Mouse (Mus musculus) midbrain, embryonic 13.5 days (tissue): Measurements from ENCODE around the gene Clstn2. TPM values are rescaled to one million over a fixed set of nuclear protein-coding genes. Genes with fewer than 3 reads are reported as not detected.

Experiments
- ATAC-seq: fragments of 200-750 bp; cut with Nextera tagmentation; 2 replicates; pipeline ENCODE4 v1.8.0; 2017; ENCODE audit warnings: mild to moderate bottlenecking, moderate TSS enrichment, moderate library complexity
- H3K27ac ChIP-seq: fragments of 300-500 bp; sonication (generic); 2 replicates; pipeline ENCODE4 v1.5.1; 2015; ENCODE audit warnings: inconsistent platforms, mild to moderate bottlenecking, moderate library complexity
- H3K27me3 ChIP-seq: fragments of 300-500 bp; sonication (generic); 2 replicates; pipeline ENCODE4 v1.6.1; 2015; ENCODE audit warnings: mild to moderate bottlenecking, inconsistent platforms
- H3K36me3 ChIP-seq: fragments of 300-500 bp; sonication (generic); 2 replicates; pipeline ENCODE4 v1.6.1; 2015; ENCODE audit warnings: mild to moderate bottlenecking, inconsistent platforms
- H3K4me1 ChIP-seq: fragments of 300-500 bp; sonication (generic); replicated peaks from 2 replicates; pipeline ENCODE4 v1.6.1; 2015; ENCODE audit warnings: inconsistent platforms
- H3K4me2 ChIP-seq: fragments of 300-500 bp; sonication (generic); replicated peaks from 2 replicates; pipeline ENCODE4 v1.6.1; 2015; ENCODE audit warnings: moderate library complexity, mild to moderate bottlenecking, inconsistent platforms
- H3K4me3 ChIP-seq: fragments of 300-500 bp; sonication (generic); replicated peaks from 2 replicates; pipeline ENCODE4 v1.5.1; 2015; ENCODE audit warnings: mild to moderate bottlenecking, inconsistent platforms
- H3K9ac ChIP-seq: fragments of 300-500 bp; sonication (generic); replicated peaks from 2 replicates; pipeline ENCODE4 v1.6.1; 2015; ENCODE audit warnings: mild to moderate bottlenecking, inconsistent platforms
- H3K9me3 ChIP-seq: fragments of 300-500 bp; sonication (generic); 2 replicates; pipeline ENCODE4 v1.6.1; 2016; ENCODE audit warnings: mild to moderate bottlenecking, inconsistent platforms
- WGBS: fragments of 180-500 bp; shearing (Covaris S2); methylation state at CpG from one replicate; pipeline ENCODE4 v1.1.7; 2015; 5-methylcytosine and 5-hydroxymethylcytosine counted together
- polyA plus RNA-seq: library from polyadenylated mRNA; unstranded; fragments of >200 nt; fragmentation: Nextera tagmentation; extraction: Ambion mirVana; gene quantifications from 2 replicates; pipeline ENCODE4 v1.2.1, GENCODE M21; 2015

Gene Clstn2
- polyA plus RNA-seq, 1 experiment from 2014 or later: 5.0 TPM

DNA sequence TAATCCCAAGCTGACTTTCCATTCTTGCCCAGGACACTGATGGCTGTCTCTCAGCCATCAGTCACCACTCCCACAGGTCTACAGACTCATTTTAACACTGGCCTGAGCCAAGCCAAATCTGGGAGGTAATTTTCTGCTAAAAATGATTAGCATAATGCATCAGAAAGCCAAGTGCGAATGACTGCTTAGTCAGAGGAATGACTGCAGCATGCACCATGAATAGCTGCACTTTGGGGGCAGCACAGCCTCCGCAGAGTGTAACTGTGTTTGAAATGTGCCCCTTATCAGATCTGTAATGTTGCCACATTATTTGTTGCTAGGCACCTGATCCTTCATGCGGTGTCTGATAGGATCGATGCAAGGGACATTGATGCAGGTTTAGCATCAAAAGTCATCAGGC, 269.9 kb downstream of the Clstn2 start:
- Histone ChIP-seq H3K9ac (no peak overlapping the region), H3K36me3 (no peaks in the 10 kb centered on the region), H3K4me3 (no peak overlapping the region), H3K4me1 (peaks cover 9% of the 10 kb centered on the region; the same call in 1 of the 2 replicates), H3K27ac (no peak overlapping the region), H3K27me3 (no peaks in the 10 kb centered on the region), H3K4me2 (no peak overlapping the region), H3K9me3 (no peaks in the 10 kb centered on the region)
- ATAC-seq: no peak
- 73% methylated on average over 4 of the region's 4 CpGs for WGBS

DNA sequence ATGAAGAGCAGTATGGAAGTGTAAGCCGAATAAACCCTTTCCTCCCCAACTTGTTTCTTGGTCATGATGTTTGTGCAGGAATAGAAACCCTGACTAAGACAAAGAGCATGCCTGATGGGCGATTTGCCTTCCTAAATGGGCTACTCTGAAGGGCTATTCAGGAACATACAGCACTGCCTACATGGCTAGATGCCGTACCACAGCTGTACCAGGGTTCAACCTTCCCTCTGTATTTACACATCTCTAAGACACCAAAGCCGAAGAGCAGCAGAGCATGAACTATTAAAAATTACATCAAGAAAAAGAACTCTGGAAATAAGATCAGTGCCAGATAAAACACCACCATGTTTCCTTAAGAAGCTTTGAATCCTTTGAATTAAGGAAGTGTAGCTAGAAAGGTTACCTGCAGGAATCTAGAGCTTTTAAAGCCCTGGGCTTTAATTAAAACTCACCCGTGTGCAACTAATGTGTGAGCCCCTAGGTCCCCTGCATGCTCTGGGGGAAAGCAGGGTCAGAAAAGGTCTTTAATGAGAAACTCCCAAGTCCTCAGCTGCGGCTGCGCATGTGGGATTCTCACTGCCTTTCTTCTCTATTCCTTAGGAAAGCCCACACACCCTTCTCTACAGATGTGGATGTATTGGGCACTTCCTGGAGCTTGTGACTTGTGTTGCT, 277.2 kb downstream of the Clstn2 start:
- Histone ChIP-seq H3K4me1 (no peaks in the 10 kb centered on the region), H3K4me2 (no peak overlapping the region), H3K9me3 (no peaks in the 10 kb centered on the region), H3K27ac (no peak overlapping the region), H3K36me3 (no peaks in the 10 kb centered on the region), H3K27me3 (no peaks in the 10 kb centered on the region), H3K9ac (no peak overlapping the region), H3K4me3 (no peak overlapping the region)
- 62% methylated on average over 7 of the region's 7 CpGs for WGBS
- no peak for ATAC-seq

- no peak overlapping the region for H3K4me3 ChIP-seq
- H3K36me3 ChIP-seq: no peaks in the 10 kb centered on the region
- H3K4me1 ChIP-seq: no peaks in the 10 kb centered on the region
- H3K27me3 ChIP-seq: no peaks in the 10 kb centered on the region
- H3K9ac ChIP-seq: no peak overlapping the region
- no peaks in the 10 kb centered on the region for H3K9me3 ChIP-seq
- H3K4me2 ChIP-seq: no peak overlapping the region
- 88% methylated on average over 2 of the region's 2 CpGs for WGBS
- no peak overlapping the region for H3K27ac ChIP-seq
- ATAC-seq: no peak
These were observed 279.3 kb downstream of the Clstn2 start for GRCm38 (mm10) chr9:97753715-97754114.

GRCm38 (mm10) chr9:97746574-97746973, 286.4 kb downstream of the Clstn2 start:
- no peak for ATAC-seq
- no peak overlapping the region for H3K4me3 ChIP-seq

GRCm38 (mm10) chr9:97727715-97728486, 305.1 kb downstream of the Clstn2 start:
- no peaks in the 10 kb centered on the region for H3K36me3 ChIP-seq
- no peak overlapping the region for H3K27ac ChIP-seq
- no peak overlapping the region for H3K4me3 ChIP-seq
- H3K27me3 ChIP-seq: no peaks in the 10 kb centered on the region
- no peak for ATAC-seq
- no peaks in the 10 kb centered on the region for H3K9me3 ChIP-seq
- H3K4me1 ChIP-seq: 0 out of 2 replicates have a peak, but pooled peaks cover 11% of the 10 kb centered on the region
- no peak overlapping the region for H3K4me2 ChIP-seq
- H3K9ac ChIP-seq: no peak overlapping the region
- WGBS: 53% methylated on average over 3 of the region's 3 CpGs

More at GRCm38 (mm10) chr9:97746574-97746973, 286.4 kb downstream of the Clstn2 start:
- H3K9me3 ChIP-seq: no peaks in the 10 kb centered on the region
- no peak overlapping the region for H3K9ac ChIP-seq
- WGBS: 83% methylated on average over 2 of the region's 2 CpGs
- no peaks in the 10 kb centered on the region for H3K36me3 ChIP-seq
- H3K4me1 ChIP-seq: no peaks in the 10 kb centered on the region
- no peaks in the 10 kb centered on the region for H3K27me3 ChIP-seq
- no peak overlapping the region for H3K4me2 ChIP-seq
- no peak overlapping the region for H3K27ac ChIP-seq

- Histone ChIP-seq H3K27ac (no peak overlapping the region), H3K4me2 (no peak overlapping the region), H3K4me1 (no peaks in the 10 kb centered on the region), H3K36me3 (no peaks in the 10 kb centered on the region), H3K9me3 (no peaks in the 10 kb centered on the region), H3K27me3 (0 out of 2 replicates have a peak, but pooled peaks cover 3% of the 10 kb centered on the region), H3K4me3 (no peak overlapping the region), H3K9ac (no peak overlapping the region)
- ATAC-seq: no peak
These were observed 315.3 kb downstream of the Clstn2 start for GRCm38 (mm10) chr9:97717728-97718127.

GRCm38 (mm10) chr9:97717005-97717404, 316.0 kb downstream of the Clstn2 start:
- H3K4me2 ChIP-seq: no peak overlapping the region
- 87% methylated on average over 7 of the region's 7 CpGs for WGBS
- no peak for ATAC-seq

GRCm38 (mm10) chr9:97712888-97713287, 320.1 kb downstream of the Clstn2 start:
- no peak overlapping the region for H3K4me3 ChIP-seq
- H3K4me2 ChIP-seq: no peak overlapping the region
- no peaks in the 10 kb centered on the region for H3K36me3 ChIP-seq
- ATAC-seq: no peak
- 94% methylated on average over 3 of the region's 3 CpGs for WGBS
- no peak overlapping the region for H3K27ac ChIP-seq
- H3K9me3 ChIP-seq: no peaks in the 10 kb centered on the region
- no peak overlapping the region for H3K9ac ChIP-seq
- no peaks in the 10 kb centered on the region for H3K4me1 ChIP-seq
- peaks cover 36% of the 10 kb centered on the region for H3K27me3 ChIP-seq

More at GRCm38 (mm10) chr9:97717005-97717404, 316.0 kb downstream of the Clstn2 start:
- H3K27me3 ChIP-seq: peaks cover 7% of the 10 kb centered on the region; the same call in 1 of the 2 replicates
- H3K4me3 ChIP-seq: no peak overlapping the region
- no peaks in the 10 kb centered on the region for H3K36me3 ChIP-seq
- H3K27ac ChIP-seq: no peak overlapping the region
- H3K4me1 ChIP-seq: no peaks in the 10 kb centered on the region
- H3K9me3 ChIP-seq: no peaks in the 10 kb centered on the region
- H3K9ac ChIP-seq: no peak overlapping the region

GRCm38 (mm10) chr9:97703901-97704503, 329.0 kb downstream of the Clstn2 start:
- Histone ChIP-seq H3K36me3 (no peaks in the 10 kb centered on the region), H3K4me3 (no peak overlapping the region), H3K9me3 (no peaks in the 10 kb centered on the region), H3K4me1 (peaks cover 25% of the 10 kb centered on the region), H3K4me2 (no peak overlapping the region), H3K9ac (no peak overlapping the region), H3K27ac (no peak overlapping the region), H3K27me3 (peaks cover 78% of the 10 kb centered on the region)
- peak; percentile 86 for ATAC-seq
- WGBS: 8% methylated on average over 4 of the region's 4 CpGs

DNA sequence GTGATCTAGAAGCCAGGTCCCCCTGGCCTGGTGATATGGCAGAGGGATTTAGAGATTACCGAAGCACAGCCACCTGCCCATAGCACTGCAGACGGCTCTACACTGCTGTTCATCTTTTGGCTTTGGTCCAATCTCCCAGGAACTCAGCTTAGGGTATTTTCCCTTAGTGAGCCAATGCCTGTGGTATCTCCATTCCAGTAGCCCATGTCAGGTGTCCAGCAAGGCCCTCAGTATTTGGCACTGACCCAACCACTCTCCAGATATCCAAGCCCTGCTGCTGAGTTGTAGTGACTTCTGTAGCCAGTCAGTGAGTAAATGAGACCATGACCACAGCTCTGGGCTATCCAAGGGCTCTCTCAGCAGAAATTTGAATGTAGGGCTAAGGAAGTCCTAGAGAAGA, 330.0 kb downstream of the Clstn2 start:
- H3K9me3 ChIP-seq: no peaks in the 10 kb centered on the region
- H3K36me3 ChIP-seq: no peaks in the 10 kb centered on the region
- H3K4me3 ChIP-seq: no peak overlapping the region
- 59% methylated on average over 2 of the region's 2 CpGs for WGBS
- H3K27ac ChIP-seq: no peak overlapping the region
- peaks cover 25% of the 10 kb centered on the region for H3K4me1 ChIP-seq
- peaks cover 80% of the 10 kb centered on the region for H3K27me3 ChIP-seq
- no peak overlapping the region for H3K4me2 ChIP-seq
- no peak for ATAC-seq
- H3K9ac ChIP-seq: no peak overlapping the region

DNA sequence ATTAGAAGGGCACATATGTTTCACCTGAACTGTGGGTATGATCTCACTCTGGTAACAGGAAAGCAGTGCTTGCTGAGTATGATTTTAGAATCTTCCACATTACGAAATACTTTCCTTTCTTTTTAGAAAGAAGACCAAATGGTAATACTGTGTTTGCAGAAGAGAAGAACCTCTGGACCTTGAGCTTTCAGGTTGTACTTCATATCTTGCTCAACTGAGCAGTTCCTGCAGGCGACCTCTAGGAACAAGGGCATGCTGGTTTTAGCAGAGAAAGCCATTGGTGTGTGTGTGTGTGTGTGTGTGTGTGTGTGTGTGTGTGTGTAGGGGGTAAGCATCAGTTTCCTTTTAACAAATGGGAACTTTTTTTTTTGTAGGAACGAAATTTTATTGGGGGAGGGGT, 333.0 kb downstream of the Clstn2 start:
- ATAC-seq: no peak
- H3K27ac ChIP-seq: no peak overlapping the region
- H3K4me3 ChIP-seq: no peak overlapping the region
- 86% methylated on average over 3 of the region's 3 CpGs for WGBS
- H3K27me3 ChIP-seq: peaks cover 78% of the 10 kb centered on the region
- H3K9me3 ChIP-seq: no peaks in the 10 kb centered on the region
- H3K36me3 ChIP-seq: no peaks in the 10 kb centered on the region
- H3K9ac ChIP-seq: no peak overlapping the region
- H3K4me2 ChIP-seq: no peak overlapping the region
- H3K4me1 ChIP-seq: peaks cover 25% of the 10 kb centered on the region

DNA sequence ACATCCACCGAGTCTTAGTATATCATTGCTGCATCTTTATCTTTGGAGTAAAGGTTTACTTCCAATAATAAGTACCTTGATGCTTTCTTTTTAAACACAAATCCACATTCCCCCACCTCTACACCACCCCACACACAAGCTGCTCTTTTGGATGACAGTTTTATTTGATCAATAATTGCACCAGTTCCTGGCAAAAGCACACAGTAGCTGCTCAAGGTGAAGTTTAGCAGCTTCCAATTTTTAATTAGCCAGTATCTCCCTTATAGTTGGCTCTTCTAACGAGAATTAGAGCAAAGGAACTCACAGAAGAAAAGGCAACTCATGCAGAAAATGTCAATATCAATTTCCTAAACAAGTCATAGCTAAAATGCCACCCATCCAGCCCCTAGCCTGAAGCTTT, 334.0 kb downstream of the Clstn2 start:
- Histone ChIP-seq H3K9me3 (no peaks in the 10 kb centered on the region), H3K4me2 (no peak overlapping the region), H3K4me1 (peaks cover 20% of the 10 kb centered on the region), H3K4me3 (no peak overlapping the region), H3K36me3 (no peaks in the 10 kb centered on the region), H3K27ac (no peak overlapping the region), H3K27me3 (peaks cover 75% of the 10 kb centered on the region), H3K9ac (no peak overlapping the region)
- no peak for ATAC-seq
- 72% methylated on average over 2 of the region's 2 CpGs for WGBS
